Mouse (Mus musculus) fat pad, adult 2 months (tissue): Measurements from ENCODE around the gene Zc3h12c.

Experiments used
- DNase-seq: peaks from one replicate; pipeline ENCODE4 v3.0.0-alpha.2; 2011; ENCODE audit warnings: low read depth, low spot score; ENCODE audit errors: extremely low read depth

The Zc3h12c gene

GRCm38 (mm10) chr9:52167863-52168685 is at the start of gene Zc3h12c:
Gene Zc3h12c, minus strand, starts transcription at chr9:52168572.
- DNase-seq: no peak

- no peak for DNase-seq
Measured at GRCm38 (mm10) chr9:52217636-52218035, 49.3 kb upstream of the Zc3h12c start.

GRCm38 (mm10) chr9:52215291-52215690 is 46.9 kb upstream of the Zc3h12c start:
- DNase-seq: no peak

- no peak for DNase-seq
Measured at GRCm38 (mm10) chr9:52212416-52212815, 44.0 kb upstream of the Zc3h12c start.

- DNase-seq: no peak
Measured at GRCm38 (mm10) chr9:52208510-52209030, 40.2 kb upstream of the Zc3h12c start.

GRCm38 (mm10) chr9:52203189-52203588 is 34.8 kb upstream of the Zc3h12c start:
- DNase-seq: no peak

GRCm38 (mm10) chr9:52200271-52200670 is 31.9 kb upstream of the Zc3h12c start:
- DNase-seq: no peak

- no peak for DNase-seq
Measured at GRCm38 (mm10) chr9:52195853-52196252, 27.5 kb upstream of the Zc3h12c start.

GRCm38 (mm10) chr9:52193851-52194250 is 25.5 kb upstream of the Zc3h12c start:
- no peak for DNase-seq

- no peak for DNase-seq
Measured at GRCm38 (mm10) chr9:52190907-52191306, 22.5 kb upstream of the Zc3h12c start.

- no peak for DNase-seq
Measured at GRCm38 (mm10) chr9:52188106-52188505, 19.7 kb upstream of the Zc3h12c start.

- no peak for DNase-seq
Measured at GRCm38 (mm10) chr9:52186296-52186941, 18.0 kb upstream of the Zc3h12c start.

- DNase-seq: no peak
Measured at GRCm38 (mm10) chr9:52181419-52181818, 13.0 kb upstream of the Zc3h12c start.

GRCm38 (mm10) chr9:52180851-52181250 is 12.5 kb upstream of the Zc3h12c start:
- no peak for DNase-seq

GRCm38 (mm10) chr9:52175257-52175859 is 7.0 kb upstream of the Zc3h12c start:
- DNase-seq: no peak

- DNase-seq: no peak
Measured at GRCm38 (mm10) chr9:52174671-52175111, 6.3 kb upstream of the Zc3h12c start.

GRCm38 (mm10) chr9:52173937-52174336 is 5.6 kb upstream of the Zc3h12c start:
- no peak for DNase-seq

GRCm38 (mm10) chr9:52172550-52172949 is 4.2 kb upstream of the Zc3h12c start:
- DNase-seq: no peak

- no peak for DNase-seq
Measured at GRCm38 (mm10) chr9:52170671-52171070, 2.3 kb upstream of the Zc3h12c start.

GRCm38 (mm10) chr9:52170131-52170530 is 1.8 kb upstream of the Zc3h12c start:
- DNase-seq: no peak

GRCm38 (mm10) chr9:52168686-52169270 is 406 bp upstream of the Zc3h12c start:
- no peak for DNase-seq
